Mouse (Mus musculus) ovary, adult 18-20 months (tissue): Measurements from ENCODE around the gene Slc39a11.

ENCODE experiments used
- DNase-seq: peaks from one replicate; pipeline ENCODE4 v3.0.0; 2022; ENCODE audit warnings: low spot score, mixed read lengths

Slc39a11 gene

GRCm38 (mm10) chr11:113631862-113632261, 18.0 kb downstream of the Slc39a11 start:
- no peak for DNase-seq

GRCm38 (mm10) chr11:113631302-113631701, 18.6 kb downstream of the Slc39a11 start:
- DNase-seq: no peak

- no peak for DNase-seq
These were observed 19.2 kb downstream of the Slc39a11 start for GRCm38 (mm10) chr11:113630642-113631041.

GRCm38 (mm10) chr11:113627785-113628184, 22.1 kb downstream of the Slc39a11 start:
- no peak for DNase-seq

- no peak for DNase-seq
These were observed 24.4 kb downstream of the Slc39a11 start for GRCm38 (mm10) chr11:113625437-113625836.

GRCm38 (mm10) chr11:113622028-113622427, 27.9 kb downstream of the Slc39a11 start:
- no peak for DNase-seq

GRCm38 (mm10) chr11:113621001-113621400, 28.9 kb downstream of the Slc39a11 start:
- no peak for DNase-seq

GRCm38 (mm10) chr11:113619420-113620080, 30.3 kb downstream of the Slc39a11 start:
- no peak for DNase-seq

- peak; percentile 40 for DNase-seq
These were observed 31.0 kb downstream of the Slc39a11 start, which contains the start of gene Sstr2 for GRCm38 (mm10) chr11:113618672-113619419. TSS of gene Sstr2 (plus strand) at chr11:113619342.

GRCm38 (mm10) chr11:113618303-113618671, 31.6 kb downstream of the Slc39a11 start:
- DNase-seq: no peak

GRCm38 (mm10) chr11:113617132-113617911, 32.6 kb downstream of the Slc39a11 start:
- DNase-seq: no peak

GRCm38 (mm10) chr11:113614476-113614875, 35.4 kb downstream of the Slc39a11 start:
- DNase-seq: no peak

- no peak for DNase-seq
These were observed 37.9 kb downstream of the Slc39a11 start for GRCm38 (mm10) chr11:113611664-113612611.

GRCm38 (mm10) chr11:113611112-113611646, 38.7 kb downstream of the Slc39a11 start:
- peak; percentile 23 for DNase-seq

GRCm38 (mm10) chr11:113610266-113610665, 39.6 kb downstream of the Slc39a11 start:
- DNase-seq: no peak

GRCm38 (mm10) chr11:113609581-113609980, 40.3 kb downstream of the Slc39a11 start:
- no peak for DNase-seq

GRCm38 (mm10) chr11:113607556-113607955, 42.3 kb downstream of the Slc39a11 start:
- no peak for DNase-seq

GRCm38 (mm10) chr11:113601616-113602343, 48.1 kb downstream of the Slc39a11 start:
- no peak for DNase-seq

GRCm38 (mm10) chr11:113600526-113601245, 49.2 kb downstream of the Slc39a11 start:
- no peak for DNase-seq

- DNase-seq: no peak
These were observed 52.2 kb downstream of the Slc39a11 start for GRCm38 (mm10) chr11:113597632-113598031.
